In the genomic region with DNA sequence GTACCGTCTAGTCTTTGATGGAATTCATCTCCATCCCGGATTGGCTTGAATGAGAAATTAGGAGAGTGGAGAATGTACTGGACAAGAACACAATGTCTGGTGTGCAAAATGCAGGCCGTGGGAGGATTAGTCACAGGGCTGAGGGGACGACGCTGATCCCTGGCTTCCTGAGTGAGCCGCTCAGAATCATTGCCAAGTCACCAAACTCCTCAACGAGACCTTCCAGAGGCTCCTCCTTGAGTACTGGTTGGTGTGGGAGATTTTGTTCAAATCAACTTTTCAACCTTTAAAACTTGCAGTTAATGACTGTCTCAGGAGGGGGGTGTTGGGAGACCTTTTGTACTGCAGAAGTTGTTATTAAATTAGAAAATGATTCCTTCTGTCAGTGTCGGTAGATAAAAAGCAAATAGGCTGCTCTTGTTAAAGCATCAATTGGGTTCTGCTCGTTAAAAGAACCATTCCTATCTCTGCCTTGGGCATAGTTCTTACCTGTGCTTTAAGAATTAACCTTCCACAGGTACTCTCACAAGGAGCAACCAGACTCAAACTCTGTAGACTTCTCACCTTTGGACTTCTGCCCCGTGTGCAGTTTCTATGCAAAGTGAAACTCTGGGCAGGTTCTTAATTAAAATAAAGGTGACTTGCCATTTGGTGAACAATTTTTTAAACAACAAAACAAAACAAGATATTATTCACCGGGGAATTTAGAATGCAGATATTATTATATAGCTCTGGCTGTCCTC, we compare ENCODE assay signal across 22 mouse cellular contexts.
DNase-seq lines count a peak whose midpoint lies in the region; ATAC-seq and TF ChIP-seq lines count a peak whose summit lies in the region.
"Had no signal": no experiment of that assay in that cellular context is flagged by ENCODE, and none has a peak within 500 bp of the region (broad histone marks: within the 10 kb centered on the region; RNA-seq: fewer than 3 reads in every experiment).

No protein-coding gene starts in this region.

- 75% methylated on average over 11 of the region's 11 CpGs for WGBS in kidney, postnatal 0 days
- WGBS in cerebellum, adult 2 months, result 65% methylated on average over 11 of the region's 11 CpGs

- H3K4me2 ChIP-seq in kidney, postnatal 0 days (ENCODE audit: low read length), result no peak overlapping the region
- H3K4me2 ChIP-seq: heart, embryonic 15.5 days; limb, embryonic 13.5 days; lung, embryonic 15.5 days; midbrain, embryonic 11.5 days; neural tube, embryonic 12.5 days; stomach, embryonic 15.5 days had no signal

- H3K27me3 ChIP-seq in kidney, postnatal 0 days (ENCODE audit: insufficient read depth, low read length), result no peaks in the 10 kb centered on the region
- no peaks in the 10 kb centered on the region for H3K27me3 ChIP-seq in cerebellum, adult 2 months (ENCODE audit: control insufficient read depth, insufficient read depth, low read length)
- H3K27me3 ChIP-seq: heart, embryonic 15.5 days; limb, embryonic 13.5 days; lung, embryonic 15.5 days; neural tube, embryonic 12.5 days; stomach, embryonic 15.5 days had no signal

- no peak overlapping the region for H3K9ac ChIP-seq in kidney, postnatal 0 days (ENCODE audit: low read depth, low read length)
- H3K9ac ChIP-seq: heart, embryonic 15.5 days; limb, embryonic 13.5 days; liver, embryonic 14.5 days; lung, embryonic 15.5 days; neural tube, embryonic 12.5 days; stomach, embryonic 15.5 days had no signal

- no peak for TF ChIP-seq CTCF in kidney, postnatal 0 days (IDR thresholded peaks at IDR 0.05; ENCODE audit: low read depth)
- no peak for TF ChIP-seq CTCF in cerebellum, adult 2 months (IDR thresholded peaks at IDR 0.05; ENCODE audit: borderline replicate concordance, insufficient read depth, low read depth, low read length)

- peak overlapping the region; percentile 36; the same call in 1 of the 2 replicates for H3K27ac ChIP-seq in kidney, postnatal 0 days
- no peak overlapping the region for H3K27ac ChIP-seq in cerebellum, adult 2 months (ENCODE audit: insufficient read depth, low read length)
- H3K27ac ChIP-seq: embryonic facial prominence, embryonic 10.5 days; heart, embryonic 15.5 days; hindbrain, postnatal 0 days; limb, embryonic 13.5 days; liver, embryonic 14.5 days; lung, embryonic 15.5 days; neural tube, embryonic 12.5 days; stomach, embryonic 15.5 days had no signal

- H3K4me1 ChIP-seq in kidney, postnatal 0 days (replicated peaks; ENCODE audit: insufficient read depth, low read length), result no peaks in the 10 kb centered on the region
- H3K4me1 ChIP-seq in cerebellum, adult 2 months (ENCODE audit: control insufficient read depth, insufficient read depth, low read length), result peaks cover 19% of the 10 kb centered on the region; the same call in 1 of the 2 replicates
- H3K4me1 ChIP-seq: lung, embryonic 15.5 days; stomach, embryonic 15.5 days had no signal

- ATAC-seq in kidney, postnatal 0 days (replicated peaks; ENCODE audit: low FRiP score, low read depth), result 0 out of 2 replicates have a peak, but pooled peaks have one; percentile 61
- ATAC-seq: hindbrain, postnatal 0 days had no signal

- no peaks in the 10 kb centered on the region for H3K36me3 ChIP-seq in kidney, postnatal 0 days (ENCODE audit: insufficient read depth, low read length)
- H3K36me3 ChIP-seq: embryonic facial prominence, embryonic 10.5 days; heart, embryonic 15.5 days; limb, embryonic 13.5 days; lung, embryonic 15.5 days; neural tube, embryonic 12.5 days; stomach, embryonic 15.5 days had no signal

- no peaks in the 10 kb centered on the region for H3K9me3 ChIP-seq in kidney, postnatal 0 days (replicated peaks; ENCODE audit: low read length)
- H3K9me3 ChIP-seq: embryonic facial prominence, embryonic 10.5 days; heart, embryonic 15.5 days; limb, embryonic 13.5 days; lung, embryonic 15.5 days; neural tube, embryonic 12.5 days; stomach, embryonic 15.5 days had no signal

- peak; percentile 63 for DNase-seq in kidney, adult 11 months
- no peak for DNase-seq in kidney, adult 18-20 months
- peak; percentile 24 for DNase-seq in adrenal gland, adult 8-10 months
- peak; percentile 27 for DNase-seq in adrenal gland, postnatal 25 days
- DNase-seq in kidney, postnatal 0 days (ENCODE audit: low spot score), result no peak
- DNase-seq in embryo, embryonic 9.5 days (ENCODE audit: extremely low spot score), result no peak
- DNase-seq in layer of hippocampus, adult 9-10 months (ENCODE audit: low spot score), result no peak
- DNase-seq in cerebellum, adult 2 months, result no peak
- DNase-seq: cerebellum, adult 11 months; cerebellum, postnatal 36 days; heart, postnatal 4 days; thymus, adult 18-20 months; thymus, postnatal 4 days had no signal

- no peak for TF ChIP-seq POLR2A in cerebellum, adult 2 months (IDR thresholded peaks at IDR 0.05; ENCODE audit: borderline replicate concordance, insufficient read depth, low read length)

- H3K4me3 ChIP-seq in kidney, postnatal 0 days (replicated peaks; ENCODE audit: low read depth, low read length), result no peak overlapping the region
- H3K4me3 ChIP-seq in cerebellum, adult 2 months (replicated peaks; ENCODE audit: insufficient read depth, low read depth, low read length), result no peak overlapping the region
- H3K4me3 ChIP-seq: embryonic facial prominence, embryonic 10.5 days; heart, embryonic 15.5 days; limb, embryonic 13.5 days; lung, embryonic 15.5 days; neural tube, embryonic 12.5 days; stomach, embryonic 15.5 days had no signal

Comparison
In these comparisons a context has a peak if more than half of its experiments do, and no peak if none do; other contexts are left out.
1. DNase-seq: peak in kidney, adult 11 months (single experiment), adrenal gland, adult 8-10 months (single experiment) and adrenal gland, postnatal 25 days (single experiment); none in kidney, adult 18-20 months (single experiment), kidney, postnatal 0 days (single experiment), embryo, embryonic 9.5 days (single experiment), layer of hippocampus, adult 9-10 months (single experiment) and cerebellum, adult 2 months (0 of 2).